Mouse (Mus musculus) E14TG2a.4 (cell line): ENCODE results near the gene Prkrip1.
A peak's percentile ranks its signal among the peaks of the same experiment; 100 is the strongest.

Experiments used
- H3K27me3 ChIP-seq: 2 replicates; pipeline ENCODE4 v1.6.1; 2014; ENCODE audit warnings: low read length, control low read depth; ENCODE audit not compliant: insufficient read depth
- H3K36me3 ChIP-seq: 2 replicates; pipeline ENCODE4 v1.6.1; 2014; ENCODE audit warnings: low read length, control low read depth; ENCODE audit not compliant: insufficient read depth
- H3K4me1 ChIP-seq: replicated peaks from 2 replicates; pipeline ENCODE4 v1.6.1; 2014; ENCODE audit warnings: low read depth, low read length, control low read depth
- H3K4me3 ChIP-seq: replicated peaks from 2 replicates; pipeline ENCODE4 v1.5.1; 2014; ENCODE audit warnings: mild to moderate bottlenecking, low read length
- H3K9me3 ChIP-seq: 2 replicates; pipeline ENCODE4 v1.6.1; 2014; ENCODE audit warnings: low read length, control low read depth
- CTCF ChIP-seq: conservative IDR thresholded peaks from 2 replicates; pipeline ENCODE4 v1.5.1; 2014; ENCODE audit warnings: low read length
- NANOG ChIP-seq: IDR thresholded peaks from 2 replicates; pipeline ENCODE4 v1.6.1; 2014; ENCODE audit warnings: borderline replicate concordance, low read length, mixed read lengths
- POU5F1 ChIP-seq: IDR thresholded peaks from 2 replicates; pipeline ENCODE4 v1.6.1; 2014; ENCODE audit warnings: low read length, borderline replicate concordance

The Prkrip1 gene

GRCm38 (mm10) chr5:136240381-136240780 is 41.6 kb upstream of the Prkrip1 start:
- Histone ChIP-seq H3K36me3 (no peaks in the 10 kb centered on the region), H3K27me3 (peaks cover 75% of the 10 kb centered on the region), H3K9me3 (no peaks in the 10 kb centered on the region), H3K4me1 (peaks cover 56% of the 10 kb centered on the region), H3K4me3 (no peak overlapping the region)
- TF ChIP-seq NANOG (no peak), CTCF (no peak), POU5F1 (no peak)

- TF ChIP-seq NANOG: no peak
- TF ChIP-seq POU5F1: no peak
Observed at GRCm38 (mm10) chr5:136237607-136238006, 38.8 kb upstream of the Prkrip1 start.

GRCm38 (mm10) chr5:136236611-136237010 is 37.8 kb upstream of the Prkrip1 start:
- no peak overlapping the region for H3K4me3 ChIP-seq
- no peaks in the 10 kb centered on the region for H3K9me3 ChIP-seq
- H3K27me3 ChIP-seq: peaks cover 76% of the 10 kb centered on the region
- TF ChIP-seq CTCF: no peak
- TF ChIP-seq POU5F1: no peak
- TF ChIP-seq NANOG: no peak
- peaks cover 48% of the 10 kb centered on the region for H3K4me1 ChIP-seq
- no peaks in the 10 kb centered on the region for H3K36me3 ChIP-seq

More at GRCm38 (mm10) chr5:136237607-136238006, 38.8 kb upstream of the Prkrip1 start:
- H3K4me3 ChIP-seq: peak overlapping the region; percentile 11; the same call in 1 of the 2 replicates
- peaks cover 77% of the 10 kb centered on the region for H3K27me3 ChIP-seq
- peaks cover 41% of the 10 kb centered on the region for H3K4me1 ChIP-seq
- H3K9me3 ChIP-seq: no peaks in the 10 kb centered on the region
- no peaks in the 10 kb centered on the region for H3K36me3 ChIP-seq

DNA sequence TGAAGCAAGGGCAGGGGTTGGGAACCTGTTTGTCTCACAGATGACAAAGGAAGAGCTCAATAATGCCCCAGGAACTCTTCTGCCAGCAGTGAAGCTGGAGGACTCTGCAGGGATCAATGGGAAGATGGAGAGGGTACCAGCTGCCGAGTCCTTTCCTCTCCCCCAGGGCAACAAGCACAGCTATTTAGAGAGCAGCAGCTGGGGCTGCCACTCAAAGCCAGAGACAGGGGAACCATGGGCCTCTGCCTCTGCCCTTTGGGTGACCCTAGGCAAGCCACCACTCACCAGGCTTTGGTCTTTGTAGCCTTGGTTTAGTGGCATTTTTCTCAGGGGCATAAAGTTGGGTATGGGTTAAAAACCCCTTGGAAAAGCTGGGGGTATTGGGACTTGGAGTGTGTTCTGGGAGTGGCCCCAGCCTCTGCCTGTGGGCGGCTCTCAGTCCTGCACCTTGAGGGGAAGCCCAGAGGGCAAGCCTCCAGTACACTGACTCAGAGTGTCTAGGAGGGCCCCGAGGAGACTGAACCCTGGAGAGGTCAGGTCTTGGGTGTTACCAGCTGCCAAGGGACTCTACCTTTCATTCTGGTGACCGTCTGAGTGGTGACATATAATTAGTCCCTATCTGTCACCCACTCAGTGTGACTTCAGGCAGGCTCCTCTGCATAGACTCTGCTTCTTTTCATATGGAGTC is 31.7 kb upstream of the Prkrip1 start:
- TF ChIP-seq NANOG (no peak), CTCF (no peak), POU5F1 (no peak)
- H3K36me3 ChIP-seq: no peaks in the 10 kb centered on the region; the same call in 1 of the 2 replicates
- H3K9me3 ChIP-seq: no peaks in the 10 kb centered on the region
- no peak overlapping the region for H3K4me3 ChIP-seq
- peaks cover 81% of the 10 kb centered on the region for H3K27me3 ChIP-seq
- peaks cover 22% of the 10 kb centered on the region for H3K4me1 ChIP-seq

DNA sequence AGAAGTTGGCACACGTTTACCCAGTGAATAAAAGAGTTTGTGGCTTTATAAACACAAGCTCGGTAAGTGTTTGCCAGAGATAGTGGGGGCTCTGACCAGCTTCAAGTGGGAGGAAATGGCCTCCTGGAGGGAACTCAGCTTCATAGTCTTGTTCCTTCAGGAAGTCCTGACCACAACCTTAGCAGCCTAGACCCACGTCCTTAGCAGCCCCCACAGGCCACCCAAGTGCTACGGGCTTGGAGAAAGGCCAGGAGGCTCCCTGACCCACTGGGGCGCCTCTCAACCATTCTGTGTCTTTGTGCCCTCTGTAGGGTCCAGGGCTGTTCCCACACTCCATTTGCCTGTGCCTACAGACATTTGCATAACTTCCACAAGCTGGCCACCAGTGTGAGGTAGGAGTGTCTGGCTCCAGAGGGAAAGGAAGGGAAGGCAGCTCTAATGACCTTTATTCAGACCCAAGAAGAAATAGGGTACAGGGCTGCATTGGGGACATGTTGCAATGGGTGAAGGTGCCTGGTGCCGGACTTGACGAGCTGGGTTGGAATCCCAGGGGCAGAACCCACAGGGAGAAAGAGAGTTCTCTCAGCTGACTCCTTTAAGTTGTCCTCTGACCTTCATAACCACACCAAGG is 27.6 kb upstream of the Prkrip1 start:
- peaks cover 13% of the 10 kb centered on the region; the same call in 1 of the 2 replicates for H3K9me3 ChIP-seq
- peaks cover 11% of the 10 kb centered on the region for H3K4me1 ChIP-seq
- TF ChIP-seq CTCF: no peak
- no peak for TF ChIP-seq POU5F1
- TF ChIP-seq NANOG: no peak
- H3K4me3 ChIP-seq: no peak overlapping the region
- H3K36me3 ChIP-seq: no peaks in the 10 kb centered on the region; the same call in 1 of the 2 replicates
- peaks cover 44% of the 10 kb centered on the region for H3K27me3 ChIP-seq

DNA sequence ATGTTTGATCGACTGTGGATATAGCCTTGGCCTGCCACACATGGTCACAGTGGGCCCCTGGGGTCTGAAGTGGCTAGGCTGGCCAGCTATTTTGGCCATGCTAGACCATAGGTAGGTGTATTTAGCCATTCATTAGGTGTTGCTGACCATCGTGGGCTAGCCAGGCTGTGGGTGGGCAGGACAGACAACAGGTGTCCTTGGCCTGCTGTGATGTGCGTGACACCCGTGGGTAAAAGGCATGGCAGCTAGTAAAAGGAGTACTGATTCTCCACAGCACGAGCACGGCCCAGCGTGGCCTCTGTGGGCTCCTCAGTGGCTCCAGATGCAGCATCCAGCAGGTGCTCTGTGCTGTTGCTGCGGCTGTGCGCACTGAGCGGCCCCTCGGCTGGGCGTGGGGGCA is 19.8 kb upstream of the Prkrip1 start:
- TF ChIP-seq CTCF (no peak), NANOG (no peak), POU5F1 (no peak)
- H3K4me3 ChIP-seq: peak overlapping the region; percentile 71
- H3K27me3 ChIP-seq: peaks cover 19% of the 10 kb centered on the region; the same call in 1 of the 2 replicates
- H3K36me3 ChIP-seq: no peaks in the 10 kb centered on the region
- peaks cover 11% of the 10 kb centered on the region for H3K9me3 ChIP-seq
- H3K4me1 ChIP-seq: peaks cover 17% of the 10 kb centered on the region

- Histone ChIP-seq H3K27me3 (peaks cover 19% of the 10 kb centered on the region; the same call in 1 of the 2 replicates), H3K36me3 (no peaks in the 10 kb centered on the region), H3K4me1 (peaks cover 17% of the 10 kb centered on the region), H3K4me3 (no peak overlapping the region), H3K9me3 (peaks cover 5% of the 10 kb centered on the region)
- TF ChIP-seq POU5F1 (no peak), CTCF (no peak), NANOG (no peak)
Observed at GRCm38 (mm10) chr5:136217932-136218381, 19.2 kb upstream of the Prkrip1 start.

DNA sequence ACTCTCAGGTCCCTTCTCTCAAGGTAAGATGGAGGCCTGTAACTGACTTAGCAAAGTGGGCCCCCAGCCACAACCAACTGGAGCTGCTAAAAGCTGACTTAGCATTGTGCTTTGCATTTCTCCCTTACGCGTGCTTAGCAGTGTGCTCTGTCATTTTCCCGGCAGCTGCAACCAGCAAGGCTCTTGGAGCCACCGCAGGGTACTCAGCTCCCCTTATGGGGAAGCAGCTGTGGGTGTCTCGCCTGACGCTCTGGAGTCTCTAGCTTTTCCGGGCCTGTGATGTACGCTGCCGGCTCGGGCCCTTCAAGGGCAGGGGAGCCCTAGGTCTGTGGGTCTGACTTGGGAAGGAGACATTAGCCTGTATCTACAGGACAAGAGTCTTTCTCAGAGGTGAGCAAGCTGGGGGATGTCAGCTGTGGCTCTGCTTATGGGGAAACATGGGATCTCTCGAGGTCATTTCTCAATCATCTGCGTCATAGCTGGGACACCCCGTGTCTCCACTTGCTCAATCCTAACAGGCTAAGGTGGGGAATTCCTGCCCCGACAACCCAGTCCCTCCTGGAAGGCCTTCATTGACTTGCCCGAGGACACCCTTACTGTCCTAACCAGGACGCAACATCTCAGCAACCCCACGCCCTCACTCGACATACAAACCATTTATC is 18.4 kb upstream of the Prkrip1 start:
- Histone ChIP-seq H3K4me3 (no peak overlapping the region), H3K9me3 (peaks cover 10% of the 10 kb centered on the region), H3K4me1 (peaks cover 17% of the 10 kb centered on the region), H3K36me3 (no peaks in the 10 kb centered on the region), H3K27me3 (peaks cover 19% of the 10 kb centered on the region; the same call in 1 of the 2 replicates)
- TF ChIP-seq NANOG (no peak), CTCF (no peak), POU5F1 (no peak)

- H3K36me3 ChIP-seq: no peaks in the 10 kb centered on the region
- peaks cover 19% of the 10 kb centered on the region for H3K9me3 ChIP-seq
- H3K4me1 ChIP-seq: peaks cover 17% of the 10 kb centered on the region
- H3K27me3 ChIP-seq: peaks cover 19% of the 10 kb centered on the region; the same call in 1 of the 2 replicates
- H3K4me3 ChIP-seq: no peak overlapping the region
- TF ChIP-seq POU5F1 (no peak), CTCF (no peak), NANOG (no peak)
Observed at GRCm38 (mm10) chr5:136215958-136216357, 17.2 kb upstream of the Prkrip1 start.
